In the genomic region with DNA sequence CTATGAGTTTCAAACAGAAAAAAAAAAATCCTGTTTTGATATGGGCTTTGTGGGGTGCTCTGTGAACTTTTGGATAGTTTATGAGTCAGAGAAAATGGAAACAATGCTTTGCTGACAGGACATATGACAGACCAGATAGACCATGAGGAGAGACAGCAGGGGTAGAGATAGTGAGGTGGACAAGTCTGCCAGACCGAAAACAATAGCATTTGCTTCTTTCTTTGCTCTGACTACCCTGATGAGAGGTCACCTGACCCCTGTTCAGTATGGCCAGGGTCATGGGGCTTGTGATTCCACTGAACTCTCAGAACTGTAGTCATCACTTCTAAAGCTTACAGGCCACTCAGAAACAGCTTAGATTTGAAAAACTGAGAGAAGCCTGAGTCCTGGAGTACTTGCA, we compare ENCODE assay signal across 14 mouse cellular contexts.
"Had no signal": no experiment of that assay in that cellular context is flagged by ENCODE, and none has a peak within 500 bp of the region (broad histone marks: within the 10 kb centered on the region; RNA-seq: fewer than 3 reads in every experiment).

No protein-coding gene starts in this region.

- H3K9me3 ChIP-seq: kidney, embryonic 15.5 days; limb, embryonic 10.5 days; liver, embryonic 12.5 days; lung, embryonic 15.5 days; midbrain, embryonic 10.5 days; neural tube, embryonic 15.5 days had no signal

- H3K36me3 ChIP-seq: lung, embryonic 15.5 days; midbrain, embryonic 10.5 days had no signal

- DNase-seq: kidney, postnatal 14 days; lung, postnatal 36 days; midbrain, embryonic 14.5 days; right cerebral cortex, adult 18-20 months; right cerebral cortex, postnatal 25 days; thymus, postnatal 36 days had no signal

- H3K4me1 ChIP-seq: neural tube, embryonic 15.5 days had no signal

- ATAC-seq: liver, embryonic 12.5 days had no signal

- H3K4me2 ChIP-seq: kidney, embryonic 15.5 days; liver, embryonic 12.5 days; lung, embryonic 15.5 days; neural tube, embryonic 15.5 days had no signal

- H3K27ac ChIP-seq: kidney, embryonic 15.5 days; limb, embryonic 10.5 days; liver, embryonic 12.5 days; lung, embryonic 15.5 days; midbrain, embryonic 10.5 days; neural tube, embryonic 15.5 days had no signal

- H3K27me3 ChIP-seq: kidney, embryonic 15.5 days; liver, embryonic 12.5 days; lung, embryonic 15.5 days; neural tube, embryonic 15.5 days had no signal

- H3K9ac ChIP-seq: kidney, embryonic 15.5 days; liver, embryonic 12.5 days; lung, embryonic 15.5 days; neural tube, embryonic 15.5 days had no signal

- H3K4me3 ChIP-seq: kidney, embryonic 15.5 days; left cerebral cortex, adult 2 months; limb, embryonic 10.5 days; liver, embryonic 12.5 days; lung, embryonic 15.5 days; midbrain, embryonic 10.5 days; myocyte; neural tube, embryonic 15.5 days had no signal
